Mouse (Mus musculus) heart, adult 9 months (tissue): ENCODE data around the gene Zbtb44.

Experiments used
- DNase-seq, 2 experiments: peaks; one replicate each; pipeline ENCODE4 v3.0.0; 2022; ENCODE audit warnings: low spot score in 2 of 2

The Zbtb44 gene

DNA sequence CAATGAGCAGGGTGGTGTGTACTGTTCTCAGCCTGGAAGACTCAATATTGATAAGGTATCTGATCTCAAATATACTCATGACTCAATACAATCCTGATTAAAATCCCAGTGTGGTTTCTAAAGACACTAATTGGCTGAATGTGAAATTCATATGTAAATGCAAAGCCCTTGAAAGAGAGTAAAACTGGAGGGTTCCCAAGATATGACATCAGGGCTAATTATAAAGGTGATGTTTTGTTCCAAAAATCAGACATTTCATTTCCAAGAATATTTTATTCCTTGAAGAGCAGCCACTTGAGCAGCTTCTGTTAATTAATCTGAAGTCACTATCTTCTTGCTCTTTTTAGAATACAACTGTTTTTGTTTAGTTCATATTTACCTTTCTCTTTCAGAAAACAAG is 85.1 kb downstream of the Zbtb44 start:
- DNase-seq = no peak

GRCm38 (mm10) chr9:31117088-31117487 is 86.6 kb downstream of the Zbtb44 start:
- no peak for DNase-seq

DNA sequence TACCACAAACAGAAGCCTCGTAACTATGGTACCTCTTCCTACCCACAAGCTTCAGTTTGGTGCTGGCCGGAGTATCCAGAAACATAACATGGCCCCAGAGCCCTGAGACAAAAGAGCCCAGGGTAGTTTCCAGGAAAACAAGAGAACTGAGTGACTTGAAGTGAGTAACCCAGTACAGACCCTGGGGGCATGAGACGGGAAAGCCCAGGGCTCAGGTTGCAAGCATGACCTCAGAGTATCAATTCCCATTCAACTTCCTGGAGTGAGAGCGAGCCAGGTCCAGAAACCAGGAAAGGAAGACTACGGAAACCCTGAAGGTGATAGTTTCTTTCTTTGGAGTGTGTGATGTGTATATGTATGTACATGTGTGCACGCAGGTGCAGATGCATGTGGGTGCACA is 87.0 kb downstream of the Zbtb44 start:
- DNase-seq = no peak

GRCm38 (mm10) chr9:31118520-31119298 is 88.3 kb downstream of the Zbtb44 start:
- no peak for DNase-seq

DNA sequence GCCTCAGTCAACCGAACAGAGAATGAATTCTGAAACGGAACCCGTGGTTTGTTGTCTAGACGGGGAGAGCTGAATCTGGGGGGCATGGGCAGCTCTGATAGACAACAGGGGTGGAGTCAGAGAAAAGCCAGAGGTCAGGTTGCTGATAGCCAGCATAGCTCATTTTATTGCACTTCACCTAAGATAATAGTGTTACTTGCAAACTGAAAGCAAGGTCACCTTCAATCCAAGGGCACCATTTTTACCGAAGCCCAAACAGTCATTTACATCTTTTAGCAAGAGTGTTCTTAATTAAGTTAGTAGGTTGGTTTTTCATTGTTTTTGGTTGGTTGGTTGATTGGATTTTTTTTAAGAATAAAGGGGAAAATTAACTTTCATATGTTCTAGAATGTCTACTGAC is 89.0 kb downstream of the Zbtb44 start:
- no peak for DNase-seq

GRCm38 (mm10) chr9:31119882-31120532 is 89.6 kb downstream of the Zbtb44 start:
- no peak for DNase-seq

DNA sequence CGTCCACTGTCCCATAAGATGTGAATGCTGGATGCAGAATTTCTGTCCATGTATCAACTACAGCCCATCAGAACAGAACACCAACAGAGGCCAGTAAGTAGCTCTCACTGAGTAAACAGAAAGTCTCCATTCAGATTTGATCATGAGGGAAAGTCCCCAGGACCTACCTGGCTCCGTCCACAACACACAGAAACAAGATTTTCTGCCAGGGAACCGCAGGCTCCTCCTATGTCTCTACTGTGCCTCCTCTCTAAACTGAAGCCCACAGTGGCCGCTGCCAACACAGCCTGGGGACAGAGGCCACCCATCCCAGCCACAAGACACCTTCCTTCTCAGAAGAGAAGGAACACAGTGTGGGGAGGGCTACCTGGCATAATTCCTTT is 90.1 kb downstream of the Zbtb44 start:
- no peak for DNase-seq

DNA sequence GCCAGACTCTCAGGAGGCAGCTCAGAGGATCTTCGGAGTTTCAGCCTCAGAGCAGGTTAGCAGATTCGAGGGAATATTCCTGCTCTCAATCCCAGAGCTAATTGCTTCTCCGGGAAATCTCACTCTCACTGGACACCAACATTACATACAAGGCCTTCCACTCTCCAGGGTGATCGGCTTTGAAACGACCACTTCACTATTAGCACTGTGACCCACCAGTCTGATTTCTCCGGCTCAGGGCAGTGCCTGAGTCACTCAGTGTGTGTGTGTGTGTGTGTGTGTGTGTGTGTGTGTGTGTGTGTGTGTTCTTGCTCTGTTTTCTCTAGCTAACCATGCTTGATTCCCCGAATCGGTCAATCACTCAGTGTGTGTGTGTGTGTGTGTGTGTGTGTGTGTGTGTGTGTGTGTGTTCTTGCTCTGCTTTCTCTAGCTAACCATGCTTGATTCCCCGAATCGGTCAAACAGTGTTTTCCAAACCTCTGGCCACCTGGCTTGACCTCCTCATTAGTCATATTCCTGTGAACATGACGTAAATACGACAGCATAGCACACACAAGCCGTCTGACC is 92.1 kb downstream of the Zbtb44 start:
- DNase-seq = no peak
